Mouse (Mus musculus) lung, postnatal 25 days (tissue): ENCODE measurements at regions not wholly inside any gene's neighbourhood (a gene's known extent, or its start where the extent isn't known, plus 50 kb on each side); places are given as distances from the start of the nearest gene placed in this dataset.

Source experiments
- DNase-seq: peaks from one replicate; pipeline ENCODE4 v3.0.0; 2022; ENCODE audit warnings: low spot score

- no peak for DNase-seq
Observed at GRCm38 (mm10) chr14:58967163-58967562, 175.5 kb downstream of the 1700129C05Rik start.

DNA sequence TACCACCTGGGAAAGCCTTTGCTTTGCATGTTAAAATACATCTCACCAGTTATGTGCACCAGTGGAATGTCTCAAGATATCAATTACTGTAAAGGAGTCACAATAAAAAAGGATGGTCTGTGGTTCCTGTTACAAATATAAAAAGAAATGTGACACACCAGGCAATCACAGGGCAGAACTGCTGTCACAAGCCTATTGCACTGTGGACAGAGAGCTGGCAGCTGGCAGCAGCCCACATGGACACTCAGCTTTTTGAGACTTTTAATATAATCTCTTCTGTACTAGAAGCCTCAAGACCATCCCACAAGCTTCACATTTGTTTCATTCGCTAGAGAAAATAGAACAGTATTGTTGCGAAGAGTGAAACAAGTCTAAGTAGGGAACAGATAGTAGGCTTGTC lies 197.7 kb downstream of the 1700129C05Rik start:
- DNase-seq = no peak

DNA sequence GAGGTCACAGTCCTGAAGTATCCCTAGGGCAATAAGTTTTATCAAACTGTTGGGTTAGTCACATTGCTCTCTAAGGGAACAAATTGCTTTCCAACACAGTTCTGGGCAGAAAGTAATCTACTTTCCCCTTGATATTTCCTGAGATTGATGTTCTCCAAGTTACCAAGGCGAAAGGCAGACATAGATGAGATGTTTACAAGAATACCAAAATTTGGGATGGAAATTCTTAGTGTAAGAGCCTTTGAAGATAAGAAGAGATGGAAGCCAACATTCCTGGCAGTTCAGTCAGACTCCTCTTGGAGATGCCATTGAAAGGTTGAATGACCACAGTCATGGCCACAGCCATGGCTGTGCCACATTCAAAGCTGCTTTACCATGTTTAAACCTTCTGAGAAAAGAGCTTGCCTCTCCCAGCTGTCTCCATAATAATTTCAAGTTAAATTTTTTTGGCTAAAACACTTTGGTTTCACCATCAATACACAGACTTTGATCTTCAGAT lies 199.4 kb downstream of the 1700129C05Rik start:
- DNase-seq = no peak

GRCm38 (mm10) chr14:58939086-58939485 lies 203.6 kb downstream of the 1700129C05Rik start:
- DNase-seq = no peak

DNA sequence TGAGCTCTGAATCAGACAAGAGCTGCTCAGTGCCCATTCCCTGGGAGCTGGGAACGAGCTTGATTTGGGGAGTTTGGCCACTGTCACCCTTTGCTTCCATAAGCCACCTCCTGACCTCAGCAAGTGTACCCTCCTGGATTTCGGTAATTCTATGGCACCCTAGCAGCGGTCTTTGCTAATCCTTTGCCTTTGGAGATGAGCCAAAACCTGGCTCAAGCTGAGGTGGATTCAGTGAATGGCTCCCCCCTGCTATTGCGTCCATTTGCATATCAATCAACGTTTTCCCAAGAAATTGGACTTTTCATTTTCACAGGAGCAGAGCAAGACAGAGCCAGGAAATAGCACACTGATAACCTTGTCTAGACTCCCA lies 204.1 kb downstream of the 1700129C05Rik start:
- no peak for DNase-seq

DNA sequence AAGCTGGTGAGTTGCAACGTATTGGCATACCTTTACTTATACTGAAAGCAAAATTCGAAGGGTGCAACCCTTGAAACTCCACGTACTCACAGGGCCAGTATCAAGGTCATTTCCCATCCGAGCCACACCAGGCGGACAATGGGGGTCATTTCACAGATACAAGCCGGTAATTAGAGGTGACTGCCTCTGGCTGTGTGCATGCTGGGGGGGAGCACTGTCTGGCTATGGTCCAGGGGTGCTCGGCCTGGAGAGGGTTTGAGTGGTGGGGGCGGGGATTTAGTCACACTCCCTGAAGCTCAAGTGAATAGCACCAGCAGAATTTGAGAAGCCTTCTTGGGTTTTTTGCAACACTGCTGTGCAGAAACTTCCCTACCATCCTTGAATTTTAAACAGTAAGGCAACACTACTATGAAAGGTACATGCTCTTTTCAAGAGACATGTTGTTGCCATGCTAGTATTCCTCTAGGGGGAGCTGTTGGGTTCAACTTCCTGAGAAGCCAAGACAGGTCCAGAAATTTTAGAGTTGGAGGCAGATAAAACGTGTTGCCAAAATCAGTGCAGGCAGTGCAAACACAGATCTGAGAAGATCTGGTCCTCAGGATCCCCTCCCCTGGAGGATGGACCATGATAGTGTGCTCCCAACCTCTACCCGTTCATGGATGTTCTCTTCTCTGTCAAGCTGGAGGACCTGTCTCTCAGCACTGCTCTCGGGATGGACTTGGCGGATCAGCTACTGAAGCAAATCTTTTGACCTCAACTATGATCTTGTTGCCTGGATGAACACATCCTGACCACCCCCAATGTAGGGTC lies 204.7 kb downstream of the 1700129C05Rik start:
- no peak for DNase-seq

GRCm38 (mm10) chr14:58937331-58937730 lies 205.4 kb downstream of the 1700129C05Rik start:
- no peak for DNase-seq

GRCm38 (mm10) chr14:58936131-58936530 lies 206.6 kb downstream of the 1700129C05Rik start:
- no peak for DNase-seq

- no peak for DNase-seq
Observed at GRCm38 (mm10) chr14:58917853-58918252, 224.8 kb downstream of the 1700129C05Rik start.

DNA sequence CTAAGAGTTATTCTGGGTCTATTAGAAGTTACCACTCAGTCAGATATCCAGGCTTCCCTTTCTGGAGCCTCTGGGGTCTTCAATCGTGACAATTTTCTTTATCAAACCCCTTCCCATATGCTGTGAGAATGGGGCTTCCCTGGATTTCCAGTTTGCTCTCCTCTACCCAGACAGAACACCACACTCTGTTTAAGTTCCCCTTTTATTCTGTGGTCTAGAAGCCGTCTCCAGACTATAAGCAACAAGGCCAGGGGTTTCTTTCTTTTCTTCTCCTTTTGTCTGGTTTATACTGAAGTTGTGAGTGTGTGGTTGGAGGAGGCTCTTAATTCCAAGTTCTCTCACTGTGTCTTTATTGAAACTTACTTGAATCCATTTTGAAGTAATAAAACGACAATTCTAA lies 225.5 kb downstream of the 1700129C05Rik start:
- DNase-seq = no peak

DNA sequence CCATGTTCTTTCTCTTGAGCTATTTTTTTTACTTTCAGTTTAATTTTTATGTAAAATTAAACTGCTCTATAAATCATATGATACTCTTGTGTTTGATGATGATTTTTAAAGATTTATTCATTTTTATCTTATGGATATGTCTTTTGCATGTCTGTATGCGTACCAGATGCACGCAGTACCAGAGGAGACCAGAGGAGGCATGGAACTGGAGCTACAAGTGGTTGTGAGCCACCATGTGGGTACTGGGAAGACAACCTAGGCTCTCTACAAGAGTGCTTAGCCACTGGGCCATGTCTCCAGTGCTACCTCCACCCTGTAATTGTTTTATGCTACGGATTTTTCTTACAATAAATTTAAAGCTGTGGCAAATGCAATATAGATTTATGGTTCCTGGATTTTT lies 227.8 kb downstream of the 1700129C05Rik start:
- DNase-seq = no peak

DNA sequence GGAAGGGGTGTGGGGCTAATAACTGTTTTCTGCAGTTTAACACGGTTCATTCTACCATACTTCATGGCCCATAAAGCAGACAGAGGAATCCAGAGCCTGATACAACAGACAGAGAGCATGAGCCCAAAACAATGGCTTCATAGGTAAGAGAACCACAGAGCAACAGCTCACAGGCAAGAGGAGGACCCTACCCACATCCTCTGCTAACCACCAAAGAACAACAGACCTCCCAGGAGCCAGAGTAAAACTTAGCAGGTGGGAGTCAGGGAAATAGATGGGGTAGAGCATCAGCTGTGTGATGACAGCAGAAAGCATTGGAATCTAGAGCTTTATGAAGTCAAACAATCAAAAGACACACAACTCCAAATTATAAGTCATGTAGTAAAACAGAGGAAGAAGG lies 231.8 kb downstream of the 1700129C05Rik start:
- DNase-seq = no peak

DNA sequence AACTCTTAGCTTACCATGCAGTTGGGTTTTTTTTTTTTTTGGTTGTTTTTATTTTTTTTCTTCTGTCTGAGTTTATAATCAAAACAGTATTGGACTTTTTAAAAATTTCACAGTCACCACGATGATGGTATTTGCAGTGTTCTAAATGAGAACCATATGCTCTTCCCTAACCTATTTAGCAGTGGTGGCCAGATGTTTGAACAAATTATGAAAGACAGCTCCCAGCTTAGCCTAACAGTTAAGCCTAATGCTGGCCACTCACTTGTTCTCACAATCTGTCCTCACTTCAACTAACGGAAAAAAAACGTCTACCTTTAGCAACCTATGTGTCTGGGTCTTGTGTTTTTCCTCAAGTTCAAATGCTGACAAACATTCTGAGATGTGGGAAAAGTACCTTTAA lies 234.8 kb downstream of the 1700129C05Rik start:
- DNase-seq = no peak

DNA sequence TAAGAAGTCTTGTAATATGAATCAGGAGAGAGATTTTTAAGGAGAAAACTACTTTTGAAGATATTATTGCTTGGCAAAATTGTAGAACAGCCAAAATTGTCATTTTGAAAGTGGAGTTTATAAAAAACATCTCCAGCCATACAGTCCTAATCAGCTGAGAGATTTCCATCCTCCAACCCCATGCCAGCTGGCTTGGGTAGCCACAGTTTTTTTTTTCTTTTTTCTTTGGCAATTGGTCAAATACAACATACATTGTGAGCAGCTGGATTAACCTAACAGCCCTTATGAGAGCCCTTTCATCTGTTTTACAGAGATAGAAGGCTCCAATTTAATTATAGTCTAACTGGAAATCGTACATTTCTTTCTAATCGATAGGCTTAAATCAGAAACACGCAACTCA lies 235.3 kb downstream of the 1700129C05Rik start:
- no peak for DNase-seq

GRCm38 (mm10) chr14:58906631-58907030 lies 236.1 kb downstream of the 1700129C05Rik start:
- DNase-seq = no peak

DNA sequence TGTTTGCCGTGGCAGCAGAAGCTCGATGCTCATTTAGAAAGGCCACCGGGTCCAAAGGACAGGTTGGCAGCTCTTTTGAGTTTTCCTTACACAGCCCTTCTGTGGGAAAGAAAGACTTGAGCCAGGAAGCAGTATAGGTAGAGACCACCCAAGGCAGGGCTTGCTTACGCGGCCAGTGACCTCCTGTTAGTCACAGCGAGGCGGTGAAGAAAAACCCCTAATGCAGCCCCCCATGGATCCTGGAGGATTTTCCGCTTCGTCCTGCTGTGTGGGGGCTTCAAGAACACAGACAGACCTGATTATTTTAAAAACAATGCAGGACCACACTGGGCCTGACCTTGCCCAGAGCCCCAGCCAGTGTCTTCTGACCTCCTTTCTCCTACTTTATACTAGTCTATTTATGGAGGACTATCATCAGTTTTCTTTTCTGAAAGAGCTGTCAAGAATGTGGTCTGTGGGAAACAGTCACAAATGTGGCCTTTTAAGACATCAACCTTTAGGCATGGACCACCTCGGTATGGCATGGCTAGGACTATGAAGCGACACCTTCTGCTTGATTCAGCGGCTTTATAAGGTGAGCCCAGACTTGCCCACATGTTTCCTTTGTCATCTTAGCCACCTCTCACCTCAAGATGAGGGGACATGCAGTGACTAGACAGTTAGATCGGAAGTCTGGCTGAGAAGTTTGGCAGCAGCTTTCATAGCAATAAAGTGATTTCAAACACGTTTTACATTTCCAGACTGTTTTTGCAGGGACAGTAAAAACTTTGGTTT lies 274.3 kb downstream of the 1700129C05Rik start:
- no peak for DNase-seq

DNA sequence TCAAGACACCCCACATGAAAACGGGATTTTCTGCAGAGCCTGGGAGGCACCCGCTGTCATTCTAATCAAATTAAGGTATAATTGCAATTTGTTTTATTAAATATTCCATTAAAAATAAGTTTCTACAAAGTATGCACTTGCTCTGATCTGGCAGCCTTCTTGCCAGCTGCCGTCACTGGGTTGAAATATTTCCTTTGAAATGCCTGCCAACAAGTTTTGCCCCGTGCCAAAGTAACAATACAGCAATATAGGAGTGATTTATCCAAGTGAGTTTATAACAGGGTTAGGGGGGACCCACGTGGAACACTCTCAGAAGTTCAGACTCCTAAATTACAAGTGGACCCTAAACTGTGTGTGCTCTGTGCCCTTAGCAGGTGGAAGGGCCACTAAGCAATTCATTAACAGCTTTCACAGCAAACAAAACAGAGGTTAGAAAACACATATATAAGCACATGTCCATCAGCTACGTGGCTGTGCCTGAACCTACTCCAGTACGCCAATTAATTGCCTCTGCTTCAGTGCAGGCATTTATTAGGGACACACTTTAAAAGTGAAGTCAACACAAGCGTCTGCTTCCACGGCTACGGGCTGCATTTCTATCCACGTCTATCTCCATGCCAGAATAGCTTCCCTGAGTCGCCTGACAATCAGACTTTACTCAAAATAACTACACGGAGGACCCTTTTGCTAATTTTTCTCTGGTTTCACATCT lies 275.1 kb downstream of the 1700129C05Rik start:
- DNase-seq = no peak

- no peak for DNase-seq
Observed at GRCm38 (mm10) chr14:58854871-58855270, 287.8 kb downstream of the 1700129C05Rik start.

DNA sequence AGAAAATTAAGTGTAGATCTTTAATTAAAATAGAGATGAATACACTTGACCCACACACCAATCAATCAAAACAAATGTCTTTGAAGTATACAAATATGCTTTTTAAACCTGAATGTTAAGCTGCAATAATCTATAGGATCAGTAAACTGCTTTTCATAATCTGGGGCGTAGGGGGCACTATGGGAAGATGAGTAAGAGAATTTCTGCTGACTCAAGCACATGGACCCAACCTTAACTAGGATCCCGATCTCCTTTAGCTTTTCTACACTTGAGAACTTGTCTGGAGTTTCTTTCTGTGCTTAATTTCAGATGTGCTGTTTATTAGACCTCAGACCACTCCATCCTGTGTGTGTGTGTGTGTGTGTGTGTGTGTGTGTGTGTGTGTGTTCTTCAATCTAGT lies 298.1 kb downstream of the 1700129C05Rik start:
- no peak for DNase-seq

- no peak for DNase-seq
Observed at GRCm38 (mm10) chr14:58842196-58842886, 300.4 kb downstream of the 1700129C05Rik start.

- DNase-seq = no peak
Observed at GRCm38 (mm10) chr14:58822938-58823337, 319.8 kb downstream of the 1700129C05Rik start.

GRCm38 (mm10) chr14:58817961-58818504 lies 324.7 kb downstream of the 1700129C05Rik start:
- DNase-seq = no peak
